Mouse (Mus musculus): Measurements from ENCODE around the gene Gm13212. TPM values are rescaled to one million over a fixed set of nuclear protein-coding genes. Genes with fewer than 3 reads are reported as not detected.
A peak's percentile ranks its signal among the peaks of the same experiment; 100 is the strongest.
"Not testable (repeated sequence)": the region's sequence is repeated elsewhere in the genome, so short reads cannot be mapped to it uniquely, and the experiment has no call there.

Gene Gm13212
- polyA plus RNA-seq (2014; fragmentation: Nextera tagmentation; extraction: Ambion mirVana), result 1.6 and 2.0 TPM in 2 replicates

DNA sequence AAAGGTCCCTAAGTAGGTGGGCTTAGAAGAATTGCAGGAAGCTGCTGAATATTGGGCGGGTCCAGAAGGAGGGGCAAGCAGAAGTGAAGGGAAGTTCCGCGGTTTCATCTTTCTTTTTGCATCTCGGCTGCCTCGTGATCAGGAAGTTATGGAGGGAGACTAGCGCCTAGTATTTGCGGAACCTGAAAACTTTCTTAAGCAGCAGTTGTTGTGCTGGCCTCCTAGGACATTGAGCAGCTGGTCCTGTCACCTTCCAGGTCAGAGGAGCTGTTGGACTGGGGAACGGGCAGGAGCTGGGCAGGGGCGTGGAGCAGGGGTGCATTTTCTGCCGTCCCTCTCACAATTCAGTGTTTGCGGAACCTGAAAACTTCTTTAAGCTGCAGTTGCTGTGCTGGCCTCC lies at the start of gene Gm13212:
Gm13212 (plus strand) TSS at position 89 of the 400 bp plus-strand sequence.
- not testable (repeated sequence) for H3K9me3 ChIP-seq (ENCODE audit: control insufficient read depth, low read length); H3K27me3 ChIP-seq (ENCODE audit: control insufficient read depth, insufficient read depth, low read length); H3K4me2 ChIP-seq (ENCODE audit: low read depth); H3K36me3 ChIP-seq (ENCODE audit: control insufficient read depth, insufficient read depth, low read length); ATAC-seq (ENCODE audit: insufficient read depth, low FRiP score, low TSS enrichment); H3K9ac ChIP-seq (ENCODE audit: low read length); DNase-seq (ENCODE audit: low spot score); H3K4me1 ChIP-seq (ENCODE audit: control insufficient read depth, insufficient read depth, low read length); H3K4me3 ChIP-seq (ENCODE audit: low read depth, low read length); H3K27ac ChIP-seq (ENCODE audit: low read depth, low read length)
- 16% methylated on average over 11 of the region's 11 CpGs for WGBS

DNA sequence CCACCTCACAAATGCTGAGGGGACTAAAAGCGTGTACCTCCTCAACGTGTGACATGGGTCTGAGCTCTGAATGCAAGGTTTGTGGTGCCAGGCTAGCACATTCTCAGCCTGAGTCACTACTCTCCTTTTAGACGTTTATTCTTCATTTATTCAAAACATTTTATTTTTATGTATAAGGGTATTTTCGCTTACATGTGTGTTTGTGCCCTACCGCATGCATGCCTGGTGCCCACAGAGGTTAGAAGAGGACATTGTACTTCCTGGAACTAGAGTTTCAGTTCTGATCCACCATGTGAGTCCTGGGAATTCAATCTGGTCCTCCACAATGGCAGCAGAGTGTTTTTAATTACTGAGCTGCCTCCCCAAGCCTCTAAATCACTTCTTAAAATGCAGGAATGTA lies 41.1 kb upstream of the Gm13212 start:
- not testable (repeated sequence) for ATAC-seq (ENCODE audit: insufficient read depth, low FRiP score, low TSS enrichment); H3K4me2 ChIP-seq (ENCODE audit: low read depth); H3K4me3 ChIP-seq (ENCODE audit: low read depth, low read length); DNase-seq (ENCODE audit: low spot score); H3K36me3 ChIP-seq (ENCODE audit: control insufficient read depth, insufficient read depth, low read length); H3K27ac ChIP-seq (ENCODE audit: low read depth, low read length); H3K27me3 ChIP-seq (ENCODE audit: control insufficient read depth, insufficient read depth, low read length); H3K9ac ChIP-seq (ENCODE audit: low read length); H3K4me1 ChIP-seq (ENCODE audit: control insufficient read depth, insufficient read depth, low read length)
- WGBS, result 82% methylated on average over 5 of the region's 5 CpGs
- peaks cover 14% of the 10 kb centered on the region for H3K9me3 ChIP-seq (ENCODE audit: control insufficient read depth, low read length)

DNA sequence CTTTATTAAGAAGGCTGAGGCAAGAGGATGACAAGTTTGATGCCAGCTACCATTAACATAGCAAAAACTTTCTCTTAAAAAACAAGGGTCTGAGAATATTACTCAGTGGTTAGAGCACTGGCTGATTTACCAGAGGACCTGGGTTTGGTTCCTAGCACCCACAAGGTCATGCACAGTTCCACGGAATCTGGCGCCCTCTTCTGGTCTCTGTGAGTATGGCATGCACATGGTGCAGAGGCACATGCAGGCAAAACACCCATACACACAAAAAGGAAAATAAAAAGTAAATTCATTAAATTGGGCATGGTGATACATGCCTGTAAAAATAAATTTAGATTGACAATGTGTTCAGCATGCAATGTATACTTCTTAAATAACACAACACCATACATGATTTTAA lies 39.9 kb upstream of the Gm13212 start:
- not testable (repeated sequence) for H3K9ac ChIP-seq (ENCODE audit: low read length); H3K4me2 ChIP-seq (ENCODE audit: low read depth); H3K4me1 ChIP-seq (ENCODE audit: control insufficient read depth, insufficient read depth, low read length); ATAC-seq (ENCODE audit: insufficient read depth, low FRiP score, low TSS enrichment); H3K36me3 ChIP-seq (ENCODE audit: control insufficient read depth, insufficient read depth, low read length); DNase-seq (ENCODE audit: low spot score); H3K4me3 ChIP-seq (ENCODE audit: low read depth, low read length); H3K27me3 ChIP-seq (ENCODE audit: control insufficient read depth, insufficient read depth, low read length); H3K27ac ChIP-seq (ENCODE audit: low read depth, low read length)
- 37% methylated on average over 2 of the region's 2 CpGs for WGBS
- peaks cover 14% of the 10 kb centered on the region for H3K9me3 ChIP-seq (ENCODE audit: control insufficient read depth, low read length)

DNA sequence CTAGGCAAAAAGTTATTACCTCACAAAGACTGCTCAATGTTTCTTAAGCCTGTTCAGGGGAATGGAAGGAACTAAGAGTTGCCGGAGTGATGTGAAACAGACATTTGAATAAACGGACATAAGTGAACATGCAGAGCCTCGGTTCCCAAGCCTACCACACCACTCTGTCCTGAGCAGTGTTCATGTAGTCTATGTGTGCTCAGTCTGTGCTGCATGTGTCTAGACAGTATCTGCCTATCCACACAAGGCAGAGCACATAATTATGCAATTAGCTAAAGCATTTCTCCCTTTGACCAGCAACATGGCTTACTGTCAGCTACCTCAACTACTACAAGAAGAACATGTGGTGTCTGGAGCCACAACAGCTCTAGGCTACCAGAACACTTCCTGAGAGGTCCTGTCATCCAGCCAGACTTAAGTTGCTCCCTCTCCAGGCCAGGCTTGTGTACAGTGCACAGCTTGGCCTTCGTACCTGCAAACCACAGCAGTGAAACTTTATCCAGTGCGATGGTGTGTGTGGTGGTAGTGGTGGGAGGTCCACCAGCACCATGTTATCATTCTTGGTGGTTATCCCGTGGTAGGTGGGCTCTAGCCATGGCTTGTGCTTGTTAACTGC lies 39.1 kb upstream of the Gm13212 start:
- peaks cover 14% of the 10 kb centered on the region for H3K9me3 ChIP-seq (ENCODE audit: control insufficient read depth, low read length)
- H3K4me3 ChIP-seq (ENCODE audit: low read depth, low read length); H3K27ac ChIP-seq (ENCODE audit: low read depth, low read length); H3K4me2 ChIP-seq (ENCODE audit: low read depth); H3K4me1 ChIP-seq (ENCODE audit: control insufficient read depth, insufficient read depth, low read length); H3K9ac ChIP-seq (ENCODE audit: low read length); H3K27me3 ChIP-seq (ENCODE audit: control insufficient read depth, insufficient read depth, low read length); ATAC-seq (ENCODE audit: insufficient read depth, low FRiP score, low TSS enrichment); H3K36me3 ChIP-seq (ENCODE audit: control insufficient read depth, insufficient read depth, low read length); DNase-seq (ENCODE audit: low spot score): not testable (repeated sequence)
- 79% methylated on average over 6 of the region's 6 CpGs for WGBS

DNA sequence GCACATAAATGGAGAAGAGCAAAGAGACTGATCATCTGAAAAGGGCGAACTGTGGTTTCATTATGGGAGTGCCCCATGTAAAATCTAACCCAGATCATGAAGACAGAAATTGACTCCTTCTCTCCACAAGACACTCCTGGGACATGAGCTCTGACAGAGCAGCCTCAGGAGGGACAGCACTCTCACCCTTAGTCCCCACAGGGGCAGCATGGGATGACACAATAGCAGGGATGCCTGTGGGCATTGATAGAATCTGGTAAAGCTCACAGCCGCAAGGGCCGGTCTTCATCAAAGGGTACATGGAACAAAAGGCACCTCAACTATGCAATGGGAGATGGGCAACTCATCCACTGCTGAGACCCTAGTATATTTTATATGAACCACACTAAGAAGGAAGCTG lies 38.5 kb upstream of the Gm13212 start:
- ATAC-seq (ENCODE audit: insufficient read depth, low FRiP score, low TSS enrichment); H3K9ac ChIP-seq (ENCODE audit: low read length); H3K4me2 ChIP-seq (ENCODE audit: low read depth); H3K27ac ChIP-seq (ENCODE audit: low read depth, low read length); H3K4me1 ChIP-seq (ENCODE audit: control insufficient read depth, insufficient read depth, low read length); H3K36me3 ChIP-seq (ENCODE audit: control insufficient read depth, insufficient read depth, low read length); H3K27me3 ChIP-seq (ENCODE audit: control insufficient read depth, insufficient read depth, low read length); DNase-seq (ENCODE audit: low spot score); H3K4me3 ChIP-seq (ENCODE audit: low read depth, low read length): not testable (repeated sequence)
- WGBS, result 86% methylated on average over 3 of the region's 3 CpGs
- H3K9me3 ChIP-seq (ENCODE audit: control insufficient read depth, low read length), result peaks cover 14% of the 10 kb centered on the region

- DNase-seq (ENCODE audit: low spot score) (no peak), ATAC-seq (ENCODE audit: insufficient read depth, low FRiP score, low TSS enrichment) (no peak)
- no peak overlapping the region for H3K9ac ChIP-seq (ENCODE audit: low read length)
- no peaks in the 10 kb centered on the region for H3K36me3 ChIP-seq (ENCODE audit: control insufficient read depth, insufficient read depth, low read length)
- no peaks in the 10 kb centered on the region for H3K27me3 ChIP-seq (ENCODE audit: control insufficient read depth, insufficient read depth, low read length)
- no peak overlapping the region for H3K27ac ChIP-seq (ENCODE audit: low read depth, low read length)
- 64% methylated on average over 1 of the region's 1 CpGs for WGBS
- H3K4me1 ChIP-seq (ENCODE audit: control insufficient read depth, insufficient read depth, low read length), result no peaks in the 10 kb centered on the region
- peaks cover 13% of the 10 kb centered on the region; the same call in 1 of the 2 replicates for H3K9me3 ChIP-seq (ENCODE audit: control insufficient read depth, low read length)
- no peak overlapping the region for H3K4me3 ChIP-seq (ENCODE audit: low read depth, low read length)
- no peak overlapping the region for H3K4me2 ChIP-seq (ENCODE audit: low read depth)
Measured at GRCm38 (mm10) chr4:145556680-145557079, 28.3 kb upstream of the Gm13212 start.

- Histone ChIP-seq H3K4me1 (ENCODE audit: control insufficient read depth, insufficient read depth, low read length) (no peaks in the 10 kb centered on the region), H3K4me3 (ENCODE audit: low read depth, low read length) (no peak overlapping the region), H3K9me3 (ENCODE audit: control insufficient read depth, low read length) (0 out of 2 replicates have a peak, but pooled peaks cover 8% of the 10 kb centered on the region), H3K9ac (ENCODE audit: low read length) (no peak overlapping the region), H3K4me2 (ENCODE audit: low read depth) (no peak overlapping the region), H3K27me3 (ENCODE audit: control insufficient read depth, insufficient read depth, low read length) (no peaks in the 10 kb centered on the region), H3K27ac (ENCODE audit: low read depth, low read length) (no peak overlapping the region), H3K36me3 (ENCODE audit: control insufficient read depth, insufficient read depth, low read length) (no peaks in the 10 kb centered on the region)
- DNase-seq (ENCODE audit: low spot score) (no peak), ATAC-seq (ENCODE audit: insufficient read depth, low FRiP score, low TSS enrichment) (peak; percentile 8; the same call in 1 of the 2 replicates)
- 43% methylated on average over 3 of the region's 3 CpGs for WGBS
Measured at GRCm38 (mm10) chr4:145559505-145560099, 25.4 kb upstream of the Gm13212 start.

GRCm38 (mm10) chr4:145564111-145564821 lies 20.7 kb upstream of the Gm13212 start:
- Histone ChIP-seq H3K4me3 (ENCODE audit: low read depth, low read length) (no peak overlapping the region), H3K9ac (ENCODE audit: low read length) (no peak overlapping the region), H3K4me1 (ENCODE audit: control insufficient read depth, insufficient read depth, low read length) (no peaks in the 10 kb centered on the region), H3K4me2 (ENCODE audit: low read depth) (no peak overlapping the region), H3K9me3 (ENCODE audit: control insufficient read depth, low read length) (0 out of 2 replicates have a peak, but pooled peaks cover 2% of the 10 kb centered on the region), H3K36me3 (ENCODE audit: control insufficient read depth, insufficient read depth, low read length) (no peaks in the 10 kb centered on the region), H3K27ac (ENCODE audit: low read depth, low read length) (no peak overlapping the region), H3K27me3 (ENCODE audit: control insufficient read depth, insufficient read depth, low read length) (no peaks in the 10 kb centered on the region)
- DNase-seq (ENCODE audit: low spot score) (no peak), ATAC-seq (ENCODE audit: insufficient read depth, low FRiP score, low TSS enrichment) (no peak)
- 73% methylated on average over 3 of the region's 3 CpGs for WGBS
